ENCODE assay signal across 15 mouse cellular contexts in genomic region chr1:151619281-151619711, GRCm38 (mm10). TPM values are rescaled to one million over a fixed set of nuclear protein-coding genes. Genes with fewer than 3 reads are reported as not detected.
DNase-seq lines count a peak whose midpoint lies in the region; ATAC-seq and TF ChIP-seq lines count a peak whose summit lies in the region.
"Had no signal": no experiment of that assay in that cellular context is flagged by ENCODE, and none has a peak within 500 bp of the region (broad histone marks: within the 10 kb centered on the region; RNA-seq: fewer than 3 reads in every experiment).

No protein-coding gene starts in this region.

- H3K4me1 ChIP-seq in heart, embryonic 16.5 days (ENCODE audit: control insufficient read depth, insufficient read depth, low read length) = peaks cover 3% of the 10 kb centered on the region; the same call in 1 of the 2 replicates
- peaks cover 4% of the 10 kb centered on the region for H3K4me1 ChIP-seq in heart, embryonic 10.5 days
- H3K4me1 ChIP-seq in liver, embryonic 16.5 days (ENCODE audit: control insufficient read depth, low read depth, low read length) = peaks cover 9% of the 10 kb centered on the region
- 0 out of 2 replicates have a peak, but pooled peaks cover 13% of the 10 kb centered on the region for H3K4me1 ChIP-seq in kidney, postnatal 0 days (replicated peaks; ENCODE audit: insufficient read depth, low read length)
- H3K4me1 ChIP-seq: embryonic facial prominence, embryonic 12.5 days; forebrain, embryonic 15.5 days had no signal

- H3K36me3 ChIP-seq in heart, embryonic 16.5 days (ENCODE audit: control insufficient read depth, insufficient read depth) = no peaks in the 10 kb centered on the region
- no peaks in the 10 kb centered on the region for H3K36me3 ChIP-seq in heart, embryonic 10.5 days
- H3K36me3 ChIP-seq in liver, embryonic 16.5 days (ENCODE audit: control insufficient read depth, insufficient read depth) = no peaks in the 10 kb centered on the region
- no peaks in the 10 kb centered on the region for H3K36me3 ChIP-seq in kidney, postnatal 0 days (ENCODE audit: insufficient read depth, low read length)
- H3K36me3 ChIP-seq: embryonic facial prominence, embryonic 12.5 days; forebrain, embryonic 15.5 days; neural tube, embryonic 13.5 days had no signal

- H3K27ac ChIP-seq in heart, embryonic 16.5 days (ENCODE audit: low read length) = no peak overlapping the region
- no peak overlapping the region for H3K27ac ChIP-seq in heart, embryonic 10.5 days
- H3K27ac ChIP-seq in liver, embryonic 16.5 days (ENCODE audit: low read length) = peak overlapping the region; percentile 72
- peak overlapping the region; percentile 57; the same call in 1 of the 2 replicates for H3K27ac ChIP-seq in kidney, postnatal 0 days
- H3K27ac ChIP-seq: embryonic facial prominence, embryonic 12.5 days; forebrain, embryonic 15.5 days; hindbrain, embryonic 14.5 days; neural tube, embryonic 13.5 days had no signal

- no peak for DNase-seq in heart, embryonic 10.5 days (ENCODE audit: low spot score)
- DNase-seq in liver = no peak
- peak; percentile 7 to 15 for DNase-seq in adrenal gland, postnatal 36 days
- DNase-seq in kidney, postnatal 0 days (ENCODE audit: low spot score) = peak; percentile 44
- no peak for DNase-seq in cerebellum, postnatal 36 days
- DNase-seq: cerebellum, adult 8-10 months; right cerebral cortex, postnatal 25 days; thymus, postnatal 25 days had no signal

- ATAC-seq in heart, embryonic 16.5 days (replicated peaks; ENCODE audit: extremely low read depth, insufficient read depth, low FRiP score) = 0 out of 2 replicates have a peak, but pooled peaks have one; percentile 14
- ATAC-seq in liver, embryonic 16.5 days (ENCODE audit: low read depth) = peak; percentile 76
- ATAC-seq in kidney, postnatal 0 days (replicated peaks; ENCODE audit: low FRiP score, low read depth) = peak; percentile 86
- ATAC-seq: forebrain, embryonic 15.5 days had no signal

- H3K4me2 ChIP-seq in heart, embryonic 16.5 days (ENCODE audit: low read depth, low read length) = no peak overlapping the region
- H3K4me2 ChIP-seq in liver, embryonic 16.5 days (ENCODE audit: low read depth, low read length) = no peak overlapping the region
- H3K4me2 ChIP-seq in kidney, postnatal 0 days (ENCODE audit: low read length) = no peak overlapping the region
- H3K4me2 ChIP-seq: embryonic facial prominence, embryonic 12.5 days; forebrain, embryonic 15.5 days; hindbrain, embryonic 14.5 days; midbrain, embryonic 11.5 days; neural tube, embryonic 13.5 days had no signal

- no peak overlapping the region for H3K9ac ChIP-seq in heart, embryonic 16.5 days (ENCODE audit: low read length)
- no peak overlapping the region for H3K9ac ChIP-seq in liver, embryonic 16.5 days (ENCODE audit: low read depth, low read length)
- no peak overlapping the region for H3K9ac ChIP-seq in kidney, postnatal 0 days (ENCODE audit: low read depth, low read length)
- H3K9ac ChIP-seq: embryonic facial prominence, embryonic 12.5 days; forebrain, embryonic 15.5 days; hindbrain, embryonic 14.5 days; neural tube, embryonic 13.5 days had no signal

- no peaks in the 10 kb centered on the region for H3K9me3 ChIP-seq in heart, embryonic 16.5 days (replicated peaks; ENCODE audit: control insufficient read depth, low read length)
- H3K9me3 ChIP-seq in heart, embryonic 10.5 days = no peaks in the 10 kb centered on the region
- H3K9me3 ChIP-seq in liver, embryonic 16.5 days (replicated peaks; ENCODE audit: control insufficient read depth, low read length) = no peaks in the 10 kb centered on the region
- no peaks in the 10 kb centered on the region for H3K9me3 ChIP-seq in kidney, postnatal 0 days (replicated peaks; ENCODE audit: low read length)
- H3K9me3 ChIP-seq: embryonic facial prominence, embryonic 12.5 days; forebrain, embryonic 15.5 days; neural tube, embryonic 13.5 days had no signal

- H3K27me3 ChIP-seq in heart, embryonic 16.5 days (ENCODE audit: control insufficient read depth, insufficient read depth, low read length) = no peaks in the 10 kb centered on the region
- H3K27me3 ChIP-seq in heart, embryonic 10.5 days (ENCODE audit: insufficient read depth, poor library complexity, severe bottlenecking) = no peaks in the 10 kb centered on the region
- no peaks in the 10 kb centered on the region for H3K27me3 ChIP-seq in liver, embryonic 16.5 days (ENCODE audit: control insufficient read depth, insufficient read depth, low read depth, low read length)
- no peaks in the 10 kb centered on the region for H3K27me3 ChIP-seq in kidney, postnatal 0 days (ENCODE audit: insufficient read depth, low read length)
- H3K27me3 ChIP-seq: embryonic facial prominence, embryonic 12.5 days; forebrain, embryonic 15.5 days; neural tube, embryonic 13.5 days had no signal

- no peak overlapping the region for H3K4me3 ChIP-seq in heart, embryonic 16.5 days (ENCODE audit: low read length)
- no peak overlapping the region for H3K4me3 ChIP-seq in heart, embryonic 10.5 days
- H3K4me3 ChIP-seq in liver, embryonic 16.5 days (ENCODE audit: low read depth, low read length) = no peak overlapping the region
- H3K4me3 ChIP-seq in kidney, postnatal 0 days (replicated peaks; ENCODE audit: low read depth, low read length) = no peak overlapping the region
- H3K4me3 ChIP-seq: embryonic facial prominence, embryonic 12.5 days; forebrain, embryonic 15.5 days; neural tube, embryonic 13.5 days had no signal

- 53% methylated on average over 8 of the region's 8 CpGs for WGBS in heart, embryonic 16.5 days
- 75% methylated on average over 8 of the region's 8 CpGs for WGBS in heart, embryonic 10.5 days
- 62% methylated on average over 8 of the region's 8 CpGs for WGBS in liver, embryonic 16.5 days (ENCODE audit: insufficient replicate concordance)
- 39% methylated on average over 8 of the region's 8 CpGs for WGBS in kidney, postnatal 0 days

- TF ChIP-seq CTCF in kidney, postnatal 0 days (IDR thresholded peaks at IDR 0.05; ENCODE audit: low read depth) = no peak

RNA-seq across cellular contexts. Expression of gene Fam129a, which starts 48.3 kb away (rescaled TPM):
- polyA plus RNA-seq in heart, embryonic 16.5 days (2015; fragmentation: Nextera tagmentation; extraction: Ambion mirVana) = 11.9 and 13.7 TPM in 2 replicates
- 2.0 and 5.6 TPM in 2 replicates for polyA plus RNA-seq in heart, embryonic 10.5 days (2016; fragmentation: Nextera tagmentation; extraction: Ambion mirVana)
- 11.7 and 13.8 TPM in 2 replicates for polyA plus RNA-seq in liver, embryonic 16.5 days (2015; fragmentation: Nextera tagmentation; extraction: Ambion mirVana)
- 100 to 1,000 TPM; 108 to 202 TPM for total RNA-seq in adrenal gland, postnatal 36 days (2021)
- 12.6 and 13.7 TPM in 2 replicates for polyA plus RNA-seq in kidney, postnatal 0 days (2015; fragmentation: Nextera tagmentation; extraction: Ambion mirVana)

Comparison
In these comparisons a context has a peak if more than half of its experiments do, and no peak if none do; other contexts are left out.
1. ATAC-seq: peak in every context shown above with its lines; median percentile 86 in kidney, postnatal 0 days; 76 in liver, embryonic 16.5 days; 14 in heart, embryonic 16.5 days.
2. H3K27ac ChIP-seq: peak in liver, embryonic 16.5 days (single experiment) and kidney, postnatal 0 days (single experiment); none in heart, embryonic 16.5 days (single experiment) and heart, embryonic 10.5 days (single experiment).
3. DNase-seq: peak in adrenal gland, postnatal 36 days (2 of 2) and kidney, postnatal 0 days (single experiment); none in heart, embryonic 10.5 days (single experiment), liver (single experiment) and cerebellum, postnatal 36 days (0 of 2).